Mouse (Mus musculus): Measurements from ENCODE around the gene Nudcd2. TPM values are rescaled to one million over a fixed set of nuclear protein-coding genes. Genes with fewer than 3 reads are reported as not detected.

Gene Nudcd2
- polyA plus RNA-seq, 1 experiment from 2014 or later: 196 TPM

GRCm38 (mm10) chr11:40775315-40776269 lies 42.1 kb downstream of the Nudcd2 start:
- no peaks in the 10 kb centered on the region for H3K36me3 ChIP-seq (ENCODE audit: control insufficient read depth, insufficient read depth, low read length)
- H3K4me2 ChIP-seq (replicated peaks; ENCODE audit: low read depth, low read length): no peak overlapping the region
- H3K9me3 ChIP-seq (ENCODE audit: control insufficient read depth, low read length): no peaks in the 10 kb centered on the region
- H3K4me1 ChIP-seq (replicated peaks; ENCODE audit: control insufficient read depth, insufficient read depth, low read length): no peaks in the 10 kb centered on the region
- 58% methylated on average over 12 of the region's 12 CpGs for WGBS
- ATAC-seq (ENCODE audit: low FRiP score): no peak
- peak; percentile 71 for DNase-seq (ENCODE audit: low spot score)
- no peaks in the 10 kb centered on the region for H3K27me3 ChIP-seq (ENCODE audit: control insufficient read depth, insufficient read depth, low read length)
- no peak overlapping the region for H3K4me3 ChIP-seq (ENCODE audit: low read depth, low read length)
- no peak overlapping the region for H3K9ac ChIP-seq (ENCODE audit: low read depth, low read length)
- no peak overlapping the region for H3K27ac ChIP-seq (ENCODE audit: low read depth, low read length)

GRCm38 (mm10) chr11:40781857-40782256 lies 48.4 kb downstream of the Nudcd2 start:
- H3K9ac ChIP-seq (ENCODE audit: low read depth, low read length): no peak overlapping the region
- ATAC-seq (ENCODE audit: low FRiP score) (no peak), DNase-seq (ENCODE audit: low spot score) (no peak)
- no peaks in the 10 kb centered on the region for H3K4me1 ChIP-seq (replicated peaks; ENCODE audit: control insufficient read depth, insufficient read depth, low read length)
- H3K4me3 ChIP-seq (ENCODE audit: low read depth, low read length): no peak overlapping the region
- no peaks in the 10 kb centered on the region for H3K27me3 ChIP-seq (ENCODE audit: control insufficient read depth, insufficient read depth, low read length)
- H3K9me3 ChIP-seq (ENCODE audit: control insufficient read depth, low read length): no peaks in the 10 kb centered on the region
- H3K27ac ChIP-seq (ENCODE audit: low read depth, low read length): no peak overlapping the region
- no peak overlapping the region for H3K4me2 ChIP-seq (replicated peaks; ENCODE audit: low read depth, low read length)
- no peaks in the 10 kb centered on the region for H3K36me3 ChIP-seq (ENCODE audit: control insufficient read depth, insufficient read depth, low read length)
- WGBS: 59% methylated on average over 2 of the region's 2 CpGs

GRCm38 (mm10) chr11:40783346-40783745 lies 49.9 kb downstream of the Nudcd2 start:
- no peak for ATAC-seq (ENCODE audit: low FRiP score)
- no peak overlapping the region for H3K4me2 ChIP-seq (replicated peaks; ENCODE audit: low read depth, low read length)
- no peak overlapping the region for H3K27ac ChIP-seq (ENCODE audit: low read depth, low read length)
- no peak for DNase-seq (ENCODE audit: low spot score)
- H3K27me3 ChIP-seq (ENCODE audit: control insufficient read depth, insufficient read depth, low read length): no peaks in the 10 kb centered on the region
- H3K9ac ChIP-seq (ENCODE audit: low read depth, low read length): no peak overlapping the region
- no peaks in the 10 kb centered on the region for H3K4me1 ChIP-seq (replicated peaks; ENCODE audit: control insufficient read depth, insufficient read depth, low read length)
- H3K9me3 ChIP-seq (ENCODE audit: control insufficient read depth, low read length): no peaks in the 10 kb centered on the region
- WGBS: 85% methylated on average over 1 of the region's 1 CpGs
- H3K36me3 ChIP-seq (ENCODE audit: control insufficient read depth, insufficient read depth, low read length): no peaks in the 10 kb centered on the region
- H3K4me3 ChIP-seq (ENCODE audit: low read depth, low read length): no peak overlapping the region

GRCm38 (mm10) chr11:40784326-40784725 lies 50.9 kb downstream of the Nudcd2 start:
- 84% methylated on average over 8 of the region's 8 CpGs for WGBS
- H3K4me3 ChIP-seq (ENCODE audit: low read depth, low read length): no peak overlapping the region
- no peak for DNase-seq (ENCODE audit: low spot score)

GRCm38 (mm10) chr11:40786900-40787299 lies 53.4 kb downstream of the Nudcd2 start:
- ATAC-seq (ENCODE audit: low FRiP score) (no peak), DNase-seq (ENCODE audit: low spot score) (no peak)
- no peak overlapping the region for H3K4me3 ChIP-seq (ENCODE audit: low read depth, low read length)
- H3K27ac ChIP-seq (ENCODE audit: low read depth, low read length): no peak overlapping the region
- no peak overlapping the region for H3K9ac ChIP-seq (ENCODE audit: low read depth, low read length)
- 99% methylated on average over 2 of the region's 2 CpGs for WGBS
- no peaks in the 10 kb centered on the region for H3K4me1 ChIP-seq (replicated peaks; ENCODE audit: control insufficient read depth, insufficient read depth, low read length)
- no peak overlapping the region for H3K4me2 ChIP-seq (replicated peaks; ENCODE audit: low read depth, low read length)
- H3K9me3 ChIP-seq (ENCODE audit: control insufficient read depth, low read length): no peaks in the 10 kb centered on the region
- H3K36me3 ChIP-seq (ENCODE audit: control insufficient read depth, insufficient read depth, low read length): no peaks in the 10 kb centered on the region
- H3K27me3 ChIP-seq (ENCODE audit: control insufficient read depth, insufficient read depth, low read length): no peaks in the 10 kb centered on the region

More at GRCm38 (mm10) chr11:40784326-40784725, 50.9 kb downstream of the Nudcd2 start:
- H3K9ac ChIP-seq (ENCODE audit: low read depth, low read length): no peak overlapping the region
- H3K9me3 ChIP-seq (ENCODE audit: control insufficient read depth, low read length): no peaks in the 10 kb centered on the region
- H3K27ac ChIP-seq (ENCODE audit: low read depth, low read length): no peak overlapping the region
- H3K27me3 ChIP-seq (ENCODE audit: control insufficient read depth, insufficient read depth, low read length): no peaks in the 10 kb centered on the region
- H3K4me1 ChIP-seq (replicated peaks; ENCODE audit: control insufficient read depth, insufficient read depth, low read length): no peaks in the 10 kb centered on the region
- no peak for ATAC-seq (ENCODE audit: low FRiP score)
- no peaks in the 10 kb centered on the region for H3K36me3 ChIP-seq (ENCODE audit: control insufficient read depth, insufficient read depth, low read length)
- H3K4me2 ChIP-seq (replicated peaks; ENCODE audit: low read depth, low read length): no peak overlapping the region

Other genes with a start within 250 kb of the Nudcd2 start
- 105 and 107 TPM in 2 replicates for gene Mat2b, start 38.5 kb upstream of the Nudcd2 start, polyA plus RNA-seq (2014; fragmentation: Nextera tagmentation; extraction: Ambion mirVana)
- 55.0 TPM in 2 replicates for gene Hmmr, start 245 bp upstream of the Nudcd2 start, polyA plus RNA-seq (2014; fragmentation: Nextera tagmentation; extraction: Ambion mirVana)
- gene Ccng1, start 21.6 kb downstream of the Nudcd2 start, polyA plus RNA-seq (2014; fragmentation: Nextera tagmentation; extraction: Ambion mirVana): 48.9 and 51.4 TPM in 2 replicates

Data from hindbrain, embryonic 11.5 days (tissue).